Mouse (Mus musculus) lung, postnatal 25 days (tissue): ENCODE data around the gene Mbtps1.

ENCODE experiments used
- DNase-seq: peaks from one replicate; pipeline ENCODE4 v3.0.0; 2022; ENCODE audit warnings: low spot score

Mbtps1 gene

DNA sequence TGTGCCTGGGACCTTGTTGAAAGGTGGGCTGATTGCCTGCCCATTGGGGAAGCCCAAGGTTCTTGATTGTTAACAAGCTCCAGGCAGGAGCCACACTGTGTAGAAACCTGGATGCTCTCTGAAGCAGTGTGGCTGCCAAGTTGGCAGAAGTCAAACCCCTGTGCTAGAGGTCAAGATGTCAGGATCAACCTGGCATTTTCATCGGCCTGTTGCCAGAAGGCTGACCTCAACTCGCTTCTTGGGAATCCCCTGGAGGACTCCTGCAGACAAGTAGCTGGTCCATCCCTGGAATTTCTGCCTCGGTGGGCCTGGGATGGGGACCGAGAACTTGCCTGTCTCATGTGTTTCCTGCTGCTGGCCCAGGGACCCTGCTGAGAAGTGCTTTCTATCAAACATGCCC lies 56.4 kb downstream of the Mbtps1 start:
- DNase-seq = no peak

DNA sequence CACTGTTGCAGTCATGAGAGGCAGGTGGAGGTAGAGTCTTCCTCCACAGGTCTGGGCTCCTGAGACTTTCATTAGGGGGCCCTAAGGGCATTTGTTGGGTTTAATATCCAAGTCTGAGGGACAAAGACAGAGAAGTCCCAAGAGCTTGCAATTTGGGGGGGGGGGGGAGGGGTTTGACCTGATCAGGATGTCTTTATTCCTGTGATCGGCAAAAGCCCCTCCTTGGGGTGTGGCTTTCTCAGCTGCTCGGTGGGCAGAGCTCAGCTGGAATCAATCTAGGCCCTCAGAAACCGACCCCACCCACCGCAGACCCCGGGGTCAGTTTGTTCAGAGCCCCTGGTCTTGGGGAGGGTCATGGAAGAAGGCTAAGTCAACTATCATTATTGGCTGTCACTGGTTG lies 56.9 kb downstream of the Mbtps1 start, which contains the start of gene Slc38a8:
Gene Slc38a8, minus strand, starts transcription at position 101 of the 400 bp plus-strand sequence.
- no peak for DNase-seq

- no peak for DNase-seq
Observed at GRCm38 (mm10) chr8:119499836-119500235, 58.7 kb downstream of the Mbtps1 start.

DNA sequence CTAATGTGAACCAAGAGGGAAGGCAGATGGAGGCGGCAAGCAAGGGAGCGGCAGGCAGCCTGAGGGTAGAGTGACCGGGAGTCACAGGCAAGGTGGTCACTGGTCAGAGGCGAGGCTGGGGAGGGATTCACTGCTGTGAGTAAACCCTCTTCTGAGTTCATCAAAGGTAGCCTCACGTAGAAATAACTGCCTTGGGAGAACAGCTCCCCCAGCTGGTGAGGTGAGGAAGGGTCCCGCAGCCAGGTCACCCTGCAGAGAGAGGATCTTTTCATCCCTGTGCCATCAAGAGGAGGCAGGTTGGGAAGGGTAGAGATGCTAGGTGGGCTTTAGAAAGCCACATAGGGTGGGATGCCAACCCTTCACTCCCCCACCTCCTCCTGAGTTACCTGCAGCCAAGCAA lies 61.7 kb downstream of the Mbtps1 start:
- DNase-seq = peak; percentile 41

DNA sequence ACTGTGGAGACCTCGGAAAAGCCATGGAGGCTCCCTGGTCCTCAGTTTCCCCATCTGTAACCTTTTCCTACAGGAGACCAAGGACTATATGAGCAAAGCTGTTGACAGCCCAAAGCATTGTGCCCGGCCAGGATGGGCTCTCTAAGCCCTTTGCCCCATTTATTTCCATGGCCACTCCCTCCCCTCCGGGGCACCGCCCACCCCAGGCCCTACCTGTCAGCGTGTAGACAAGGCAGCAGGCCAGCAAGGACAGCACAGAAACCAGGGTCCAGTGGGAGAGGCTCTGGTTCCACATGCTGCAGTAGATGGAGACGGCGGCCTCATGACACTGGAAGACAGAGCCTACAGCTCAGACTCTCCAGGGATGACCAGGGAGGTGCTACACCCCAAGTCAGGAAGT lies 71.4 kb downstream of the Mbtps1 start:
- DNase-seq = no peak

- DNase-seq = no peak
Observed at GRCm38 (mm10) chr8:119484145-119484896, 74.2 kb downstream of the Mbtps1 start.

GRCm38 (mm10) chr8:119478684-119479083 lies 79.9 kb downstream of the Mbtps1 start:
- DNase-seq = no peak

DNA sequence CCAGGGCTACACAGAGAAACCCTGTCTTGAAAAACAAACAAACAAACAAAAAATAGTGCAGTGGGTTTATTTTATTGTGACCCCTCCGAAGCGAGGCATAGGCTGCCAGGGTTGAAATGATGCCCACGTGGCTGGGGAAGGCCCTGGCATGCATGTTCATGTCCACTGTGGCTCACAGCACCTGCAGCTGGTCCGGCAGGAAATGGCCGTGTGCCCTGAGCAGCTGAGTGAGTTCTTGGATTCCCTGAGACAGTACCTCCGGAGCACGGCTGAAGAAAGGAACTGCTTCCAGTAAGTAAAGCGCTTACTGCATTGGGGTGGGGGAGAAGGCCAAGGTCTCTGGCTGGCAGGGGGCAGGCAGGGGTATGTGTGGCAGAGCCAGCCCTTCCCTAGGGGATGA lies 90.4 kb downstream of the Mbtps1 start:
- DNase-seq = no peak

DNA sequence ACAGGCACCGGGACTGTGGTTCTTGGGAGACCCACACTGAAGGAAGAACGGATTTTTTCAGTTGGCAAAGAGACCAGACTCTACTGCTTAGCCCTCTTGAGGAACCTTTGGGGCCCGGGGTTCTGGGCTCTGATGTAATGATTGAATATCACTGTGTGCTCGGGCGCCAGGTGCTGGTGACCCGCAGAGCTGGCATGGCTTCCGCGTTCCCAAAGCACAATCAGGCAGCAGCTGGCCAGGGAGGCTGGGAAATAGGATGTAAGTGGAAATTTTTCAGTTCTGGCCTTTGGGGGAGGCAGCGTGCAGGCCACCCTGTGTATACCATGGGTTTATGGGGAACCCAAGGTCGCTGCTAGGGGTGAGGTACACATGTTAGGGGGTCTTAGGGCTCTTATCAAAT lies 91.7 kb downstream of the Mbtps1 start:
- DNase-seq = no peak

GRCm38 (mm10) chr8:119466105-119466504 lies 92.4 kb downstream of the Mbtps1 start:
- peak; percentile 20 for DNase-seq

DNA sequence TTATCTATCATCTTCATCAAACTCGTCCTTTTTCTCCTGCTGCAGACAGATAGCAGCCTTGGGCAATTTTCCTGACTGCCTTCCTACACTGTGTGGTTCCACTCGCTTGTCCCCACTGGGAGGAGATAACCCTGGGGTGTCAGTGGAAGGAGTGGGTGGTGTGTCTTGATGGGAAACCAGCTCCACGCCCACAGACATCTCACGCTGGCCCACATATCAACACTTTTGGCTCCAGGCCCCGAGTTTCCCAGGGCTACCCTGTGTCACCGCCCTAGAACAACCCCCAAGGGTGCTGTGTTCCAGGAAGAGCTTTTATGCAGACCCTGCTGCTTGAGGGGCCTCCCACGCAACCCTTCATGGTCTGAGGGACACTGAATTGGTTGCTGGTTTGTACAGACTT lies 94.8 kb downstream of the Mbtps1 start:
- no peak for DNase-seq

- no peak for DNase-seq
Observed at GRCm38 (mm10) chr8:119461356-119461755, 97.2 kb downstream of the Mbtps1 start.

DNA sequence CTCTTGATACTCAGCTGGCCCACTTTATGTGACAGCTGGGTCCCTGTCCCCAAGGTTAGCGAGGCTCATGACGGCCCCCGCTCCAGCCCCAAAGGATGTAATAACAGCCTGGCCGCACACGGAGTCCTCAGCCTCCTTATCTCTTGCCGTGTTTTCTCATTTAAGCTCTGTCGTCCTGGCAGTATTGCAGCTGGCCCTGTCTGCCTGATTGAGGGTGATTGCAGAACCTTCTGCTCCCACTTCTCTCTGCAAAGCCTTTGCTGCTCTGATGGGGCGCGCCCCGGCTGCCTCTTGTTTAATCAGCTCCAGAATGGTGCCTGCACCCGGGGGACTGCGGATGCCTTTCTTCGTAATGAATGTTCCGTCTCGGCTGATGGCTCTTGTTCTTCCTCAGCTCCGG lies 98.8 kb downstream of the Mbtps1 start:
- DNase-seq = no peak
